Mouse (Mus musculus) forebrain, embryonic 12.5 days (tissue): ENCODE measurements around the gene Pycr1. TPM values are rescaled to one million over a fixed set of nuclear protein-coding genes. Genes with fewer than 3 reads are reported as not detected.

Experiments
- ATAC-seq: fragments of 200-750 bp; cut with Nextera tagmentation; 2 replicates; pipeline ENCODE4 v1.8.0; 2017; ENCODE audit warnings: moderate TSS enrichment; ENCODE audit not compliant: low FRiP score
- H3K27ac ChIP-seq: fragments of 300-500 bp; sonication (generic); 2 replicates; pipeline ENCODE4 v1.5.1; 2016; ENCODE audit warnings: mild to moderate bottlenecking
- H3K27me3 ChIP-seq: fragments of 300-500 bp; sonication (generic); 2 replicates; pipeline ENCODE4 v1.6.1; 2016; ENCODE audit warnings: mild to moderate bottlenecking
- H3K36me3 ChIP-seq: fragments of 300-500 bp; sonication (generic); replicated peaks from 2 replicates; pipeline ENCODE4 v1.6.1; 2016; ENCODE audit warnings: mild to moderate bottlenecking
- H3K4me1 ChIP-seq: fragments of 300-500 bp; sonication (generic); 2 replicates; pipeline ENCODE4 v1.6.1; 2016
- H3K4me2 ChIP-seq: fragments of 300-500 bp; sonication (generic); 2 replicates; pipeline ENCODE4 v1.6.1; 2016; ENCODE audit warnings: mild to moderate bottlenecking, moderate library complexity
- H3K4me3 ChIP-seq: fragments of 300-500 bp; sonication (generic); replicated peaks from 2 replicates; pipeline ENCODE4 v1.5.1; 2016; ENCODE audit warnings: mild to moderate bottlenecking
- H3K9ac ChIP-seq: fragments of 300-500 bp; sonication (generic); 2 replicates; pipeline ENCODE4 v1.6.1; 2016; ENCODE audit warnings: mild to moderate bottlenecking
- H3K9me3 ChIP-seq: fragments of 300-500 bp; sonication (generic); 2 replicates; pipeline ENCODE4 v1.6.1; 2016
- WGBS: fragments of 180-500 bp; shearing (Covaris S2); methylation state at CpG from one replicate; pipeline ENCODE4 v1.1.7; 2016; 5-methylcytosine and 5-hydroxymethylcytosine counted together
- polyA plus RNA-seq: library from polyadenylated mRNA; unstranded; fragments of >200 nt; fragmentation: Nextera tagmentation; extraction: Ambion mirVana; gene quantifications from 2 replicates; pipeline ENCODE4 v1.2.1, GENCODE M21; 2016

Gene Pycr1
- polyA plus RNA-seq, 1 experiment from 2014 or later: 32.5 TPM

DNA sequence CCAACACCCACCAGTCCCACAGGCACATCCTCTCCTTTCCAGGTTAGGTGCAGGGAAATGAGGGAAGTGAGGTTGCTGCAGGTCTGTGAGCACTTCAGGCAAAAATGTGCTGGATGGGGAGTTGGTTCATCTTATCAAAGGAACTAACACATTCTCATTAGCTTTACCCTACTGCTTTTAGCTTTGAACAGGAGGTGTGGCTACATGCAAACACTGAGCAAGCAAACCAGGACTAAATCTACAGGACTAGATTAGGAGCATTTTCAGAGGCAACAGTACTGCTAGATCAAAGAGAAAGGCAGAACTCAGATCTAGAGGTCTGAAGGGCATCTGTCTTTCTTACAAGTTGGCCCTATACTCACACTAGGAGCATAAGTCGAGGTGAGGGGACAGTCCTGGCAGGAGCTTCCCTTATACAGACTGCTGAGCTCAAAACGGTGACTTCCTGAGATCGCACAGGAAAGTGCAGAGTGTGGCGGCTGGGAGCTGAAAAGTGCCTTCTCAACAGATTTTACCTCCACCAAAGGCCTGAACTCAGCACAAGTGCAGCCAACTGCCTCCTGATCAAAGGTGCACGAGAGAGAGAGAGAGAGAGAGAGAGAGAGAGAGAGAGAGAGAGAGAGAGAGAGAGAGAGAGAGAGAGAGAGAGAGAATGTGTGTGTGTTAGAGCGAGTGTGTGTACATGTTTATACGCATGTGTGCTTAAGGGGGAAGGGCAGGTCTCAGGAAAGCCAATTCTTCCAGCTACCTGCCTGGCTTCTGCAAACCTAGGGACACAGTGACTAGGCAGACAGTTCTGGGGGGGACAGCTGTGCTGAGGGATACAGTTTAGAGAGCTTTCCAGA is 12.5 kb downstream of the Pycr1 start:
- peak overlapping the region; percentile 92 for H3K4me2 ChIP-seq
- 45% methylated on average over 7 of the region's 7 CpGs for WGBS
- no peak for ATAC-seq
- H3K27ac ChIP-seq: 0 out of 2 replicates have a peak overlapping the region, but pooled peaks have one; percentile 11
- H3K9me3 ChIP-seq: no peaks in the 10 kb centered on the region
- H3K9ac ChIP-seq: peak overlapping the region; percentile 29; the same call in 1 of the 2 replicates
- H3K27me3 ChIP-seq: no peaks in the 10 kb centered on the region
- H3K4me1 ChIP-seq: peaks cover 41% of the 10 kb centered on the region
- H3K36me3 ChIP-seq: peaks cover 29% of the 10 kb centered on the region
- peak overlapping the region; percentile 98; the same call in 1 of the 2 replicates for H3K4me3 ChIP-seq

DNA sequence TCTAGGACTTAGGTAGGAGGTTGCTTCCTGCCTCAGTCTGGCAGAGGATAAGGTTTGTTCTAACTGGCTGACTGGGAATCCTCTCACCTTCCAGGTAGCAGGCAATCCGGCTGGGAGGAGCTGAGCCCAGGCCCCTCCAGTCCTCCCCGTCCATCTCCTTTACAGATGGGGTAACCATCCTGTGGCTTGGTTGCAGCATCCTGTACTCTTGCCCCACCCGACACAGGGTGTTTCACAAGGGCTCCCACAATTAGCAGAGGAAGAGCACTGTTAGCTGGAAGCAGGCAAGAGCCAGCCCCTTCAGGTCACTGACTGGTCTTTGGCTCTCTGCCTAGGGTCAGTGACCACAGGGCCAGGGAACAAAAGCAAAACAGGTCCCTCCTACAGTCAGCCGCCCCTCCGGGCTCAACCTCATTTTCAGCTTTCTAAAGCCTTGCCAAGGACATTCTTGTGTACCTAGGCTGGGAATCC is 13.1 kb downstream of the Pycr1 start:
- Histone ChIP-seq H3K36me3 (peaks cover 29% of the 10 kb centered on the region), H3K9ac (peak overlapping the region; percentile 33), H3K9me3 (no peaks in the 10 kb centered on the region), H3K27me3 (no peaks in the 10 kb centered on the region), H3K4me2 (0 out of 2 replicates have a peak overlapping the region, but pooled peaks have one; percentile 9), H3K4me1 (peaks cover 45% of the 10 kb centered on the region), H3K27ac (peak overlapping the region; percentile 65; the same call in 1 of the 2 replicates), H3K4me3 (no peak overlapping the region)
- WGBS: 30% methylated on average over 5 of the region's 5 CpGs
- no peak for ATAC-seq

DNA sequence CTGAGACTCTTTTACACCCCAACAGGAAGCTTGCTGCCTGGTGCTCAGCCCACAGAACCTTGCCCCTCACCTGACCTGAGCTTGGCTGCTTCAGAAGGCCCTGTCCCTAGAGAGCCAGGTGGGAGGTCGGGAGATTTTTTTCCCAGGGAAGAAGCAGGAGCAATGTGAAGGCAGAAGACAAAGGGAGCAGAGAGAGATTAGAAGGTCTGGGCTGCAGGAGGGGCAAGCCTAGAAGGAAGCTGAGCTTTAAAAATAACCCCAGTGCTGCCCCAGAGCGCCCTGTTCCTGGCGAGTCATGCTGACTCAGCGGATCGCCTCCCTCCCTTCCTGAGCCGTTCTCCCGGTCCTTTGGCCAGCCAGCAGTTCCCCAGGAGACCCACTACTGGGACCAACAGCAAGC is 13.7 kb downstream of the Pycr1 start:
- WGBS: 49% methylated on average over 7 of the region's 7 CpGs
- Histone ChIP-seq H3K9me3 (no peaks in the 10 kb centered on the region), H3K27me3 (no peaks in the 10 kb centered on the region), H3K9ac (0 out of 2 replicates have a peak overlapping the region, but pooled peaks have one; percentile 33), H3K36me3 (peaks cover 29% of the 10 kb centered on the region), H3K4me1 (peaks cover 50% of the 10 kb centered on the region), H3K4me2 (peak overlapping the region; percentile 9; the same call in 1 of the 2 replicates), H3K27ac (peak overlapping the region; percentile 65), H3K4me3 (no peak overlapping the region)
- no peak for ATAC-seq

DNA sequence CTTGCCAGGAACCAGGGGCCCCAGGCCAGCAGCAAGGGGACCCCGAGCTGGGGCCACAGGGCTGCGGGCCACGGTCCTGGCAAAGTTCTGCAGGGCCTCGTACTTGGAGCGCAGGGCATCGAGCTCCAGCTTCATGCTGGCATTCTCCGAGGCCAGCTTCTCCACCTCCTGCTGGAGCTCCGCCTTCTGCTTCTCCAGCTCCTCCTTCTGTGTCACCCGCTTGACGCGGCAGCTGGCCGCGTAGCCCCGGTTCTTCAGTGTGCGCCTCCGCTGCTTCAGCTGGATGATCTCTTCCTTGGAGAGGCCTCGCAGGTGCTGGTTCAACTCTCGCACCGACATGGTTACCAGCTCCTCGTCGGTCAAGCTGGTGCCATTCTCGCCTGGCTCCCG is 14.2 kb downstream of the Pycr1 start:
- Histone ChIP-seq H3K9ac (no peak overlapping the region), H3K4me1 (peaks cover 48% of the 10 kb centered on the region), H3K4me3 (no peak overlapping the region), H3K27me3 (no peaks in the 10 kb centered on the region), H3K36me3 (peaks cover 29% of the 10 kb centered on the region), H3K27ac (0 out of 2 replicates have a peak overlapping the region, but pooled peaks have one; percentile 65), H3K9me3 (no peaks in the 10 kb centered on the region), H3K4me2 (peak overlapping the region; percentile 9; the same call in 1 of the 2 replicates)
- WGBS: 72% methylated on average over 23 of the region's 23 CpGs
- ATAC-seq: no peak

DNA sequence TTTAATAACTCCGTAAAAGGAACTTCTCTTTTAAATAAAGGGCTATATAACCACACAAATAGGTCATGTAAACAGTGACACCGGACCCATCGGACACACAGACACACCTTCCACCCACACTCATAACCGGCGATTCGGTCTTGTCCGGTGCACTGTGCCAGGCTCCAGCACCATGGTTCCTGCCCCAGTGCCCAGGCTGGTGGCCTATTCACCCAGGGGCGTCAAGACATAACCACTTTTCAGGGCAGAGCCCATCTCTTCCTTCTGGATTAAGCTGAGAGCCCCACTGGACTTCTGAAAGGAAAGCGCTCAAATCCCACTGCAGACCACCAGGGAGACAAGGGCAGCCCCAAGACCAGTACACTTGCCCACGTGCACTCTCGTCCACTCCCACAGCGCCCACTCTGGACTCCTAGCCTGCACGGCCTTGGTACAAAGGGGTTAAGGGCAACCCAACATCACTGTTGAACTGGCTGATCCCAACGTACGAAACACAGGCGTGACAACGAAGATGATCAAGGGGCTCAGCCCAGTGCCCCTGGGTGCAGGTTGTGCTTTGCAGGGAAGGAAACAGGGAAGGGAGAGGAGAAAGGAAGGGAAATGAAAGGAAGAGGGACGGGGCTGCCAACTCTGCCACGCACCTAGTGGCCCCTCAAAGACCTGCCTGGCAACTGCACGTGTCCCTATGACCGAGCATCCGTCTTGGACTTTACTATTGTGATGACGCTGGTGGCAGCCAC is 14.8 kb downstream of the Pycr1 start:
- Histone ChIP-seq H3K36me3 (peaks cover 29% of the 10 kb centered on the region), H3K9ac (no peak overlapping the region), H3K9me3 (no peaks in the 10 kb centered on the region), H3K27ac (no peak overlapping the region), H3K4me3 (no peak overlapping the region), H3K4me2 (no peak overlapping the region), H3K4me1 (peaks cover 48% of the 10 kb centered on the region), H3K27me3 (no peaks in the 10 kb centered on the region)
- 94% methylated on average over 23 of the region's 23 CpGs for WGBS
- ATAC-seq: no peak

DNA sequence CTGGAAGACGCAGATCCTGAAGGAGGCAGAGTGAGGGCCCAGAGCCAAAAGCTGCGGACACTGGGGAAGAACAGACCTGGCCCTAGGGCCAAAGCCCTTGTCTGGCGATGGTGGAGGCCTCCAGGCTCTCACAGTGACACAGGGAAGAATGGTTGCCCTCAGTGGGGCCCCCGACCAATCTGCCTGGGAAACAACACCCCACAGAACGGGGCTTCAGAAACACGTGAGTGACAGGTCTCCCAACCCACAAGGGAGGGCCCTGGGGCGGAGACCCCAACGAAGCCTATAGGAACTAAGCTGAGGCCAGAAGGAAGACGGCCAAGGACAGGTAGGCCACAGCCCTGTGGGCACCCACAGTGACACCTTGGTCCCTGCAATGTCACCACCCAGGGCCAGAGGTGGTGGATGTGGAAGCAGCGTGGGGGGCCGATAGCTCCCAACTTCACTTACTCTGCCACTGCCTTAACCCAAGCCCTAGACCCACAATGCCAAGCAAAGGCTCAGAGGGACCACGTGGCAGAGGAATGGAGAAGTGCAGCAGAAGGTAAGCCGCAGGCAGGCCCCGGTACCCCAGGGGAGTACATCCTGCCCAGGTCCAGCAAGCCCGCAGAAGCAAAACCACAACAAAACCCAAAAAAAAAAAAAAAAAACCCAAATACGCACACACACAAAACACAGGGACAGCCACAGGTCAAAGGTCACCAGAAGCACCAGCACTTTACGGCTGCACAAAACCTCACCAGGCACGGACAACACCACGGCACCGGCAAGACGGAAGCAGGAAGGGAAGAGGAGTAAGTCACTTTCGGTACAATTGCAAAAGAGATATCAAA is 15.9 kb downstream of the Pycr1 start:
- Histone ChIP-seq H3K27ac (no peak overlapping the region), H3K9ac (no peak overlapping the region), H3K27me3 (no peaks in the 10 kb centered on the region), H3K4me2 (no peak overlapping the region), H3K4me1 (peaks cover 51% of the 10 kb centered on the region), H3K4me3 (no peak overlapping the region), H3K9me3 (no peaks in the 10 kb centered on the region), H3K36me3 (peaks cover 37% of the 10 kb centered on the region)
- 86% methylated on average over 22 of the region's 22 CpGs for WGBS
- no peak for ATAC-seq

DNA sequence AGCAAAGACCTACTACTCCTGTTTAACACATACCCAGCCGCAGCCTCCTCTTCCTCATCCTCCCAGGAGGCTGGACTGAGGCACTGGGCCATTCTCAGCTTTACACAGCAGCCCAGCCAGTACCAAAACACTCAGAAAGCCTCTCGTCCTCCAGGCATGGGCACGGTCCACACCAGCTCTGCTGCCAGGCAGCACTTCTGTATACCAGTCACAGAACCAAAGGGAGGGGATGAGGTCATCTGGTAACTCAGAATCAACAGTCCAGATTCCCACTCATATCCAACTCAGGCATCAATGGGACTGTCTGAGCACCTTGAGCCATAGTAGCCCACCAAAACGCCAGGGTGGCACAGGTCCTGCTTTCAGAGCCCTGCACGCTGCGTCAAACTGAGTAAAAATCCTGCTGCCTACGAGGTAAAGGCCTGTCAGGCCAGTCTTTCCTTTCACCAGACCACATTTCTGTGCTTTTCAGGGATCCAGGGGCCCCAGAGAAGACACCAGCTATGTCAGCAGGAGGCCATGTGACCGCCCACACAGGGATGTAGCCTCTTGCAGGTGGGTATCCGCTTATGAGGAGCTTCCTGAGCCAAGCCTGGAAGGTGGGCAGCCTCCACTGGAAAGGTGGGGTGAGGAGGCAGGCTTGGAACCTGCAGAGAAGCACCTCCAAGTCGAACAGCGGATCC is 16.6 kb downstream of the Pycr1 start:
- Histone ChIP-seq H3K9me3 (no peaks in the 10 kb centered on the region), H3K9ac (no peak overlapping the region), H3K36me3 (peaks cover 44% of the 10 kb centered on the region), H3K4me1 (peaks cover 45% of the 10 kb centered on the region), H3K27ac (no peak overlapping the region), H3K27me3 (no peaks in the 10 kb centered on the region), H3K4me2 (no peak overlapping the region), H3K4me3 (no peak overlapping the region)
- ATAC-seq: no peak
- 91% methylated on average over 11 of the region's 11 CpGs for WGBS

DNA sequence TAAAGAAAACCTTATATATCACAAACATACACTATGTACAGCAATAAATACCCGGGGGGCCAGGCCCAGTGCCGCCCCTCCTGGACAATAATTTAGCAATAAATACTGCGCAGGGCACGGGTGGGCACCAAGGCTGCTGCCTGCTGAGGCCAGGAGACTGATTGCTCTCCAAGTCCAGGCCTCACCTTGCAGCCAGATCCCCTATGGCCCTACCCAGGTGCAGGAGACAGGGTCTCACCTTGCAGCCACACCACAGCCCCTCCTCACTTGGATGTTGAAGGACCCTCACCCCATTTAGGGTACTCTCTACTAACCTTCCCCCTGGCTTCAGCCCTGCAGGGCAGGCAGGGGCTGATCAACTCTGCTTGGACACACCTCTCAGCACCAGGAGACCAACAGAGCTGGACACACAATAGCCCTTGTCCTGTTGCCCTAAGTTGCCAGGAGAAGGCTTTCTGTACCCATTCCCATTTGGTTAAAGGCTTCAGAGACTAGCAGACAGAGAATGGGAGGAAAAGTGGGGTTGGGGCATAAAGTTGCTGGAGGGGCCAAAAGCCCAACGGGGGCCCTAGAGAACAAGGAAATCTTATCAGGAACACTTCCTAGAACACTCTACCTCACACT is 18.3 kb downstream of the Pycr1 start, which contains the start of gene Sirt7:
Gene Sirt7 (minus strand): TSS at position 89 of the 624 bp plus-strand sequence.
- Histone ChIP-seq H3K27ac (peak within 1 kb of the TSS; percentile 86), H3K4me3 (peak within 1 kb of the TSS; percentile 99), H3K4me1 (peaks cover 29% of the 10 kb centered on the region), H3K9me3 (no peaks in the 10 kb centered on the region), H3K36me3 (peaks cover 61% of the 10 kb centered on the region), H3K4me2 (peak within 1 kb of the TSS; percentile 99), H3K27me3 (no peaks in the 10 kb centered on the region), H3K9ac (peak within 1 kb of the TSS; percentile 80)
- peak; percentile 50 for ATAC-seq
- 25% methylated on average over 5 of the region's 5 CpGs for WGBS

DNA sequence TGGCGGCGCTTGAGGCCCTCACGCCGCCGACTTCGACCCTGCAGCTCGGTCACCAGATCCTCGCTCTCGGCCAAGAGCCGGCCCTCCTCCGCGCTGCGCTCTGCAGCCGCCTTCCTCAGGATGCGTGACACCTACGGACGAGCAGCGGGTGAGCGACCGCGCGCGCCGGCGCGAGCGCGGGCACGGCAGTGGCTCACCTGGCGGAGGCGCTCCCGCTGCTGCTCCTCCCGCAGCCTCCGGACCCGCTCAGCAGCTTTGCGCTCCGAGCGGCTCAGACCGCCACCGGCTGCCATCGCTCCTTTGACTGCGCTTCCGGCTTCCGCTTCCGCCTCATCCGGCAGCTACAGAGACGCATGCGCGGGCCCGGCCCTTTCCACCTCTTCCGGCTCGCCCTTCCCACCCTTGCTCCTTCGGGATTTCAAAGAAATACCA is 18.9 kb downstream of the Pycr1 start:
- Histone ChIP-seq H3K9ac (peak overlapping the region; percentile 80), H3K4me2 (peak overlapping the region; percentile 99), H3K4me3 (peak overlapping the region; percentile 99), H3K27me3 (no peaks in the 10 kb centered on the region), H3K27ac (peak overlapping the region; percentile 86), H3K36me3 (peaks cover 66% of the 10 kb centered on the region), H3K4me1 (peaks cover 23% of the 10 kb centered on the region), H3K9me3 (no peaks in the 10 kb centered on the region)
- under 1% methylated on average over 53 of the region's 53 CpGs for WGBS
- peak; percentile 86 for ATAC-seq

DNA sequence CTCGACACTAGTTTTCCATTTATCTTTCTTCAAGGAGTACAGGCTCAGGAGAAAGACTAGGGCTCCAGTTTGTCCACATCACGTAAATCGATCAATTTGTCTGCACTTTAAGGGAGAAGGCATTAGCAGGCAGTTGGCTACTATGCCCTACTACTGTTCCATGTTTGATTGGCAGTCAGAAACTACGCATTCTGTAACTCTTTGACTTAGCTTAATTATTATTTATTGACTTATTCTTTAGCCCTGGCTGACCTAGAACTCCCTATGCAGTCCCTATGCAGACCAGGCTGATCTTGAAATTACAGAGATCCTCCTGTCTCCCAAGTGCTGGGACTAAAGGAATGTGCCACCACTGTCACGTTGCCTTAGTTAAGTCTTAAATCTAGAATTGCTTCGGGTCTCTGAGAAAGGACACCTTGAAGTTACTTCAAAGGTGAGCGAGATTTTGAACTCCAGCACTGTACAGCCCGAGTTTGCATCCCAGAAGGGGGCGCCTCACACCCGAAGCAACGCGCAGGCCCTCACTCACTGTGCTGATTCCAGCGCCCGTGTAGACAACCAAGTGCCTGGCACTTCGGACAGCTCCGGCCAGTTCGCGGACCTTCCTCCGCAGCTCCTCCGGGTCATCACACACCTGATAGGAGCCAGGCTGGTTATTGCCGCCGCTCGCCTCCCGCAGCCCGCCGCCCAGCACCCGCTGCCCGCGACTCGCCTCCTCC is 19.4 kb downstream of the Pycr1 start:
- peak overlapping the region; percentile 99 for H3K4me2 ChIP-seq
- H3K27me3 ChIP-seq: no peaks in the 10 kb centered on the region
- WGBS: 12% methylated on average over 30 of the region's 30 CpGs
- peak overlapping the region; percentile 86 for H3K27ac ChIP-seq
- no peaks in the 10 kb centered on the region for H3K9me3 ChIP-seq
- peaks cover 63% of the 10 kb centered on the region for H3K36me3 ChIP-seq
- H3K4me3 ChIP-seq: peak overlapping the region; percentile 99
- H3K9ac ChIP-seq: peak overlapping the region; percentile 80
- peak; percentile 67 for ATAC-seq
- peaks cover 18% of the 10 kb centered on the region for H3K4me1 ChIP-seq
